Mouse (Mus musculus): ENCODE measurements around the gene Trmt1l.
A peak's percentile ranks its signal among the peaks of the same experiment; 100 is the strongest.

Trmt1l gene

DNA sequence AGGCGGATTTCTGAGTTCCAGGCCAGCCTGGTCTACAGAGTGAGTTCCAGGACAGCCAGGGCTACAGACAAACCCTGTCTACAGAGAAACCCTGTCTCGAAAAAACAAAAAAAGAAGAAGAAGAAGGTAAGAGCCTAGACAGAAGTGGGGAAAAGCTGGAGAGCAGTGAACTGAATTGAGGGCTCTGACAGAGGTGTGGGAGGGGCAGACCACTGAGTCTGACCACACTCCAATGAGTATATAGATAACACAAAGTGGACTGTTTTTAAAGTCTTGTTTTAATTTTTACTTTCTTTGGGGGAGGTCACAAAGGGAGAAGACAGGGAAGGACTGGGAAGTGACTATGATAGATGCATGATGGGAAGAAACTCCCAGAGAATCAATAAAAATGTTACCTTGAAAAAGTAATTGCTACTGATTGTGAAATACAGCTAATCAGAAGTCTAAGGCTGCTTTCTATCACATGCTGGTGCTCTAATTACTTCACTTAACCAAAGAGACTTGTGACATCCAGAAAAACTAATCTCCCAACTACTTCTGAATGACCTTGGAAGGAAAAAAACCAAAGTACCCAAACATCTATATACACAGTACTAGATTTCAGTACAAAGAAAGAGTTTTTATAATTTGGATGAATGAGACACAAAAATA lies 67.4 kb downstream of the Trmt1l start:
- no peak for DNase-seq

DNA sequence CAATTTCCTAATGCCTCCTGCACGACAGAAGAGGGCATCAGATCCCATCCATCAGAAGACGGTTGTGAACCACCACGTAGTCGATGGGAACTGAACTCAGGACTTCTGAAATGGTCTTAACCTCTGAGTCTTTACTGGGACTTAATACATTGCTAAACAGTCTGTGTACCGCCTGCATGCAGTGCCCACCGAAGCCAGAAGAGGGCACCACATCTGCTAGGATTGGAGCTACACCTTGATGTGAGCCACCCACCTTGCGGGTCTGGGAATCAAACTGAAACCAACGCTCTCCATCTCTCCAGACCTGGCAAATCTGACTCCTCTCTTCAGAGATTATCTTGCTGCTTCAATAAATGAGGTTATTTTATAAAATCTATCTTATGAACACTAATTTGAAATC lies 68.7 kb downstream of the Trmt1l start:
- peak; percentile 47 to 50 for DNase-seq

DNA sequence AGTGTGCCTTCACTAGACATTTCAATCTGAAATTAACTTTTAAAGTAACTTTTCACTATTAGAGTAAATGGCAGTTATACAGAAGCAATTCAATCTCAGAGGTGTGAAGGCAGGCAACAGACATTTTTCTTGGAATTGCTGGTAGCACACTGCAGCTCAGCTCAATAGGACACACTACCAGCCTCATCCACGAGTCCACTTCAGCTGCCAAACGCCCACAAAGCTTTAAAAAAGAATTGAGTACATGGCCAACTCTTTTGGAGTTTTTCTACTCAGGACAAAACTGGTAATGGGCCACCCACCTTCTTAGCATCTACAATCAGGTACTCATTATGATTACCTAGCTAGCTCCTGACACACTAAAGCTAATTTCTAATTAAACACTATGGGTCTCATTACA lies 69.6 kb downstream of the Trmt1l start:
- no peak for DNase-seq

DNA sequence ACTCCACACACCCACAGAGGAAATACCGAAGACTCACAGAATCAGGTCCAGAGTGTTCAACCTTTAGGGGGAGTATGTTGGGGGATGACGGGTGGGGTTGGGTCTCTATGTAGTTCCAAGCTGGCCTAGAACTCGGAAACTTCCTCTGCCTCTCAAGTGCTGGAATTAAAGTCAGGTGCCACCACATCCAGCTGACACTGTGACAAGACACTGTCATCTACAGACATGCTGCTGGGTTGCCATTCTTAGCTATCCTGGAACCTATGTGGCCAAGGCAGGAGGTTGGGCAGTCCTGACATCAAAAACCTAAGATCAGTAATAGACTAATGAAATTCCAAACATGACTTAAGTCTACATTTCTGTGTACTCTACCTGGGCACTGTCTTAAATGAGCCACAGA lies 70.0 kb downstream of the Trmt1l start:
- DNase-seq: no peak

DNA sequence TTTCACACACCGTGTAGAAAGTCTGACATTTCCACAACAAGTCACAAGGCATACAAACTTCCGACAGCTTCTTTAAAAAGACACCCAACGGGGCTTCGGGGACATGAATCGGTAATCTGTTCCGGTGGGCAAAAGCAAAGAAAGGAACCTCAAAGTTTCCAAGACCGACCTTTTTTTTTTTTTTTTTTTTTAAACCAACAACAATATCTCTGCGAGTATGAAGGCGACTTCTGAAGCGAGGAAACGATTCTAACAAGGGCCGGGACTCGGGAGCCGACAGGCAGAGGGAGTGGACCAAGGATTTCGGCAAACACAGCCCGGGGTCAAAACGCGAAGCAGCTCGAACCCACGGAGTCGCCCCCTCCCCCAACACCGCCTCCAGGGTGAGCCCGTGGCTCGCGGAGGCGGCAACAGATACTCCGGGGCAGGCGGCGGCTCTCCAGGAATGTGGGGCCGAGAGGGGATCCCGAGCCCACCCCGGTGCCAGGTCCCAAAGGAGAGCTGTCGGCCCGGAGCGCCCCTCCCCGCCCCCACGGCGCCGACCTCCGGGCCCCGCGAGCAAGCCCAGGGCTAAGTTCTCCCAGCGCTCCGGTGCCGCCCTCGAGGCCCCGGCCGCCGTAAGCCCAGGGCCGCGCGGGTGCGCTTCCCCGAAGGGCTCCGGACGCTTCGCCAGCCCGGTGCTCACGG lies 71.6 kb downstream of the Trmt1l start:
- peak; percentile 51 to 75 for DNase-seq

DNA sequence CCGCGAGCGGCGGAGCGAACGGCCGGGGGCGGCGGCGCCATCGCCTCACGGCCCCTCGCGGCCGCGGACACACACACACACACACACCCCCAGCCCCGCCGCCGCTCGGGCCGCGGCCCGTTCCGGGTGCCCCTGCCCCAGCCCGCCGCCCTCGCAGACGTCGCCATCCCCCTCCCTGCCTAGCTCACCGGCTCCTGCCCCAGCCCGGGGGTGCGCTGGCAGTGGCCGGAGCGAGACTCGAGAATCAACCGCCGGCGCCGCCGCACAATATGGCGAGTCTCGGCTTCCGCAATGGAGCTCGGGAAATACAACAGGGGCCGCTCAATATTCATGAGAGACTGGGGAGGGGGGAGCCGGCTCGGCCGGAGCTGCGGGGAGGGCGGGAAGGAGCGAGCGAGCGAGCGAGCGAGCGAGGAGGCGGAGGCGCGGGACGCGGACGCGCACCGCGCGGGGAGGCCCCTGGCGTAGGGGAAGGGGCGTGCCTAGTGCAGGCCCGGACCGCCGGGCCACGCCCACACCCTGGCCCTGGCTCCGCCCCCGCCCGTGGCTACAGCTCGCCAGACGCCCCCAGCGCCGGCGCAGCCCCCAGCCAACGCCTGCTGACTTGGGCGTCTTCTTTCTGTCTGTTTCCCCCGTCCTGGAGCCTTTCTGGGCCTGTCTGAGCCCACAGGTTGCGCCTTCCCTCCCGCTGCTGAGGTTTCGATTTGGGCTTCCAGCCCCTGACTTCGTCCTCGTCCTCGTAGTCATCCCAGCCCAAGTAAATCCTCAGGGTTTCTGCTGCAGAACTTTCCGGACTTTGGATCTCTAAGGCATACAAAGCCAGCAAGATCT lies 72.4 kb downstream of the Trmt1l start, which contains the start of gene Rnf2:
Rnf2 (minus strand) TSS at position 425 of the 831 bp plus-strand sequence.
- peak; percentile 92 to 97 for DNase-seq
